Comparison of ENCODE assay signal across 8 mouse cellular contexts in genomic region chr9:83956632-83957314, GRCm38 (mm10). TPM values are rescaled to one million over a fixed set of nuclear protein-coding genes. Genes with fewer than 3 reads are reported as not detected.
DNase-seq lines count a peak whose midpoint lies in the region; ATAC-seq and TF ChIP-seq lines count a peak whose summit lies in the region.

No protein-coding gene starts in this region.

- DNase-seq in gastrocnemius, postnatal 10 days, result peak; percentile 81
- DNase-seq in induced T-regulatory cell, adult 2 months (ENCODE audit: low read depth), result peak; percentile 81
- DNase-seq in left cerebral cortex, adult 2 months (ENCODE audit: extremely low spot score in 1 of 2, low spot score in 2 of 2), result peak; percentile 82 to 90
- peak; percentile 93 for DNase-seq in right cerebral cortex, adult 2 months (ENCODE audit: low spot score in 2 of 2)
- DNase-seq in urinary bladder, postnatal 10 days (ENCODE audit: low spot score), result peak; percentile 37

- intact Hi-C loops in left cerebral cortex, adult 2 months (cut with DNase I), result loop anchor here (5.0 to 10.0 kb wide), 3 partner anchors 298 to 1741 kb away; partner anchors contain the start of gene Tent5a

- peak; percentile 97 for ATAC-seq in activated CD4-positive, CD25-positive, alpha-beta regulatory T cell, adult 4 months

- no peaks in the 10 kb centered on the region for H3K9me3 ChIP-seq in megakaryocyte, embryonic 14.5 days

- no peaks in the 10 kb centered on the region for H3K27me3 ChIP-seq in megakaryocyte, embryonic 14.5 days (replicated peaks)

- TF ChIP-seq POLR2A in cortical plate, adult 2 months (IDR thresholded peaks at IDR 0.05; ENCODE audit: extremely low read depth, insufficient read depth, low read length), result no peak

- H3K36me3 ChIP-seq in megakaryocyte, embryonic 14.5 days (replicated peaks; ENCODE audit: low read length), result peaks cover 12% of the 10 kb centered on the region

- no peaks in the 10 kb centered on the region for H3K4me1 ChIP-seq in cortical plate, adult 2 months (ENCODE audit: control insufficient read depth, insufficient read depth, low read length)
- H3K4me1 ChIP-seq in megakaryocyte, embryonic 14.5 days, result peaks cover 6% of the 10 kb centered on the region

- peak; percentile 93 for TF ChIP-seq CTCF in cortical plate, adult 2 months (IDR thresholded peaks at IDR 0.05; ENCODE audit: extremely low read depth, insufficient read depth, low read length)
- peak; percentile 91 for TF ChIP-seq CTCF in left cerebral cortex, adult 2 months (IDR thresholded peaks at IDR 0.05)

- H3K4me3 ChIP-seq in cortical plate, adult 2 months (ENCODE audit: insufficient read depth, low read length), result no peak overlapping the region
- no peak overlapping the region for H3K4me3 ChIP-seq in left cerebral cortex, adult 2 months
- H3K4me3 ChIP-seq in megakaryocyte, embryonic 14.5 days (replicated peaks), result peak overlapping the region; percentile 85

- H3K27ac ChIP-seq in cortical plate, adult 2 months (ENCODE audit: insufficient read depth, low read length), result no peak overlapping the region
- H3K27ac ChIP-seq in left cerebral cortex, adult 2 months, result no peak overlapping the region

RNA-seq across cellular contexts. Expression of gene Bckdhb, which starts 31.8 kb away (rescaled TPM):
- 10 to 100 TPM in 1 of 2 experiments, 1 to 10 TPM in 1; 9.3 to 10.2 TPM for polyA plus RNA-seq in activated CD4-positive, CD25-positive, alpha-beta regulatory T cell, adult 4 months (2017; shearing (Covaris generic))
- polyA plus RNA-seq in cortical plate, adult 2 months (2012; rRNA removed), result 35.5 and 38.4 TPM in 2 replicates
- total RNA-seq in gastrocnemius, postnatal 10 days (2021), result 10 to 100 TPM; 20.0 to 20.9 TPM
- total RNA-seq in left cerebral cortex, adult 2 months (2021), result 10 to 100 TPM; 39.7 to 41.9 TPM
- polyA plus RNA-seq in megakaryocyte, embryonic 14.5 days (2012; ENCODE audit: insufficient read depth, low replicate concordance), result 2.8 and 7.3 TPM in 2 replicates

Comparison
In these comparisons a context has a peak if more than half of its experiments do, and no peak if none do; other contexts are left out.
1. DNase-seq: peak in every context shown above with its lines; median percentile 93 in right cerebral cortex, adult 2 months; 86 in left cerebral cortex, adult 2 months; 81 in gastrocnemius, postnatal 10 days; 81 in induced T-regulatory cell, adult 2 months; 37 in urinary bladder, postnatal 10 days.